Mouse (Mus musculus) ES-Bruce4 (cell line): Measurements from ENCODE around the gene Jup. TPM values are rescaled to one million over a fixed set of nuclear protein-coding genes. Genes with fewer than 3 reads are reported as not detected.
A peak's percentile ranks its signal among the peaks of the same experiment; 100 is the strongest.

ENCODE experiments used
- H3K27ac ChIP-seq: 2 replicates; pipeline ENCODE4 v1.5.1; 2012; ENCODE audit warnings: low read length, inconsistent platforms; ENCODE audit not compliant: insufficient read depth
- H3K27me3 ChIP-seq: 2 replicates; pipeline ENCODE4 v1.6.1; 2012; ENCODE audit warnings: mild to moderate bottlenecking, low read length, inconsistent platforms; ENCODE audit not compliant: control insufficient read depth, poor library complexity, insufficient read depth, severe bottlenecking
- H3K36me3 ChIP-seq: 2 replicates; pipeline ENCODE4 v1.6.1; 2012; ENCODE audit warnings: inconsistent platforms, mild to moderate bottlenecking, low read length, moderate library complexity; ENCODE audit not compliant: control insufficient read depth, poor library complexity, insufficient read depth, severe bottlenecking
- H3K4me1 ChIP-seq: one replicate; pipeline ENCODE4 v1.8.1; 2011; ENCODE audit warnings: low read length; ENCODE audit not compliant: control insufficient read depth, insufficient read depth
- H3K4me3 ChIP-seq: 2 replicates; pipeline ENCODE4 v1.5.1; 2011; ENCODE audit warnings: low read depth, mild to moderate bottlenecking, low read length
- H3K9ac ChIP-seq: 2 replicates; pipeline ENCODE4 v1.6.1; 2012; ENCODE audit warnings: low read depth, mild to moderate bottlenecking, inconsistent platforms; ENCODE audit not compliant: poor library complexity, severe bottlenecking
- H3K9me3 ChIP-seq: replicated peaks from 2 replicates; pipeline ENCODE4 v1.6.1; 2012; ENCODE audit warnings: mild to moderate bottlenecking, low read length, inconsistent platforms; ENCODE audit not compliant: control insufficient read depth, poor library complexity, insufficient read depth, severe bottlenecking
- CTCF ChIP-seq: IDR thresholded peaks from one replicate; pipeline ENCODE4 v1.8.1; 2011; ENCODE audit warnings: low read depth, low read length
- EP300 ChIP-seq: IDR thresholded peaks from 2 replicates; pipeline ENCODE4 v1.6.1; 2011; ENCODE audit warnings: low read depth, low read length; ENCODE audit not compliant: insufficient read depth
- POLR2A ChIP-seq: IDR thresholded peaks from one replicate; pipeline ENCODE4 v1.8.1; 2011; ENCODE audit warnings: low read length; ENCODE audit not compliant: insufficient read depth
- polyA plus RNA-seq: library from polyadenylated mRNA; stranded (reverse); fragments of >200 nt; gene quantifications from 2 replicates; pipeline ENCODE4 v1.2.4, GENCODE M21; 2011; ENCODE audit warnings: low read depth; ENCODE audit not compliant: missing spikeins, insufficient read depth, insufficient read length

Jup gene
- polyA plus RNA-seq, 1 experiment, result 171 TPM

DNA sequence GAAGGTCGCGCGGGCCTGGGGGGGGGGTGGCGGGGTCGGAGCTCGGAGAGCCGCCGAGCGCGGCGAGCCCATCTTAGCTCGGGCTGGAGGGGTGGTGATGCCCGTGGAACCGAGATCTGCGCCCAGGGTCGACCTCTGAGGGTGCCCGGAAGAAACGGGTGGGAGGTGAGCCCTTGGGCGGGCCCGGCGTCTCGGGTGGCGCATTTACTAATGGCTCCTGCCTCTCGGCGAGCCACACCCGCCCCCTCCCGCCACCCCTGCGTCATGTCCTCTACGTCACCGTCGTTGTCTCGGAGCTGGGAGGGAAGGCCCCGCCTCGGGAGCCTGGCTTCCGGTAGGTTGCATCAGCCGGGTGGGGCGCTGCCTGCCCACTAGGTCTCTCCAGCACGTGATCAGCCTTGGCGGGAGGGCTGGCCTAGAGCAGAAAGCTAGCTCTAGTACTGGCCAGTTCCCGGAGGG, 77.4 kb downstream of the Jup start:
- TF ChIP-seq EP300, result 0 out of 2 replicates have a peak, but pooled peaks have one; percentile 70
- no peak for TF ChIP-seq POLR2A
- peak overlapping the region; percentile 96 for H3K9ac ChIP-seq
- H3K27me3 ChIP-seq, result no peaks in the 10 kb centered on the region
- no peaks in the 10 kb centered on the region for H3K9me3 ChIP-seq
- H3K27ac ChIP-seq, result peak overlapping the region; percentile 93
- H3K36me3 ChIP-seq, result peaks cover 22% of the 10 kb centered on the region
- H3K4me1 ChIP-seq, result peaks cover 3% of the 10 kb centered on the region
- peak overlapping the region; percentile 96 for H3K4me3 ChIP-seq

DNA sequence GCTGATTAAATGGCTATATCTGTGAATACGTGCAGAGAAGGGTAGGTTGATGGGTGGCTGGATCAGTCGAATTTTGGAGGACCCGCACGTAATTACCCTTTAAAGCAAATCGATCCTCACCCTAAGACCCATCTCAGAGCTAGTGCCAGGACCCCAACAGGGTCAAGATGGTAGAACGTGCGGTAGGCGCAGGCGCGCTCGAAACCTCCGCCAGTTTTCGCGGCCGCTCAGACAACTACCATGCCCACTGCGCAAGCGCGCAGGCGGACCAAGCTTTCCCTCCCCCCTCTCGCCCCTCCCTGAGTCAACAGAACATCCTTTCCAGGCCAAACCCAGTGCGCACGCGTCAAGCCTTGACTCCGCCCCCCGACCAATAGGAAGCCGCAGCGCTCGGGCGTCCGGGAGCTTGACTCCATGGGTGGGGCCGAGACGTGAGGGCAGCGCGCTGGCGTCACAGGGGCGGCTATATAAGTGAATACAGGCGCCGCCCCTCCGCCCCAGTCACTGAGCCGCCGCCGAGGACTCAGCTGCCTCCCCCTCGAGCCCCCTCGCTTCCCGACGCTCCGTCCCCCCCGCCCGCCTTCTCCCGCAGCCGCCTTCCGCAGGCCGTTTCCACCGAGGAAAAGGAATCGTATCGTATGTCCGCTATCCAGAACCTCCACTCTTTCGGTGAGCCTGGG, 77.9 kb downstream of the Jup start, which contains the start of gene Eif1:
Eif1 (plus strand) TSS at position 394 of the 680 bp plus-strand sequence.
- H3K9me3 ChIP-seq, result no peaks in the 10 kb centered on the region
- H3K4me1 ChIP-seq, result peaks cover 3% of the 10 kb centered on the region
- H3K9ac ChIP-seq, result peak within 1 kb of the TSS; percentile 96
- peak within 1 kb of the TSS; percentile 93 for H3K27ac ChIP-seq
- H3K4me3 ChIP-seq, result peak within 1 kb of the TSS; percentile 96
- no peaks in the 10 kb centered on the region for H3K27me3 ChIP-seq
- H3K36me3 ChIP-seq, result peaks cover 22% of the 10 kb centered on the region
- TF ChIP-seq EP300 (no peak), CTCF (no peak), POLR2A (peak; percentile 66)

Other genes starting within 250 kb of the Jup start
- gene Krt19, start 249.1 kb downstream of the Jup start, polyA plus RNA-seq, result 83.7 and 93.1 TPM in 2 replicates
- gene Krt9, start 204.5 kb downstream of the Jup start, polyA plus RNA-seq, result not detected in 2 replicates
- gene Krt14, start 190.2 kb downstream of the Jup start, polyA plus RNA-seq, result 1.3 TPM in 1 of 2 replicates, not detected in the other
- 0.99 TPM in 1 of 2 replicates, not detected in the other for gene Krt16, start 148.9 kb downstream of the Jup start, polyA plus RNA-seq
- gene Krt17, start 136.7 kb downstream of the Jup start, polyA plus RNA-seq, result 10.5 and 11.8 TPM in 2 replicates
- gene Krt42, start 127.9 kb downstream of the Jup start, polyA plus RNA-seq, result 20.6 and 21.5 TPM in 2 replicates
- gene Eif1, start 77.9 kb downstream of the Jup start, polyA plus RNA-seq, result 718 and 769 TPM in 2 replicates
- gene Gast, start 63.4 kb downstream of the Jup start, polyA plus RNA-seq, result not detected in 2 replicates
- 12.7 and 13.6 TPM in 2 replicates for gene Hap1, start 41.6 kb downstream of the Jup start, polyA plus RNA-seq
- gene P3h4, start 17.1 kb upstream of the Jup start, polyA plus RNA-seq, result 13.3 and 16.8 TPM in 2 replicates
- gene Fkbp10, start 17.9 kb upstream of the Jup start, polyA plus RNA-seq, result 22.5 and 24.3 TPM in 2 replicates
- gene Nt5c3b, start 44.0 kb upstream of the Jup start, polyA plus RNA-seq, result 37.3 and 44.6 TPM in 2 replicates
- 0.84 and 0.90 TPM in 2 replicates for gene Klhl10, start 44.2 kb upstream of the Jup start, polyA plus RNA-seq
- 18.4 and 19.6 TPM in 2 replicates for gene Klhl11, start 75.0 kb upstream of the Jup start, polyA plus RNA-seq
- gene Acly, start 130.2 kb upstream of the Jup start, polyA plus RNA-seq, result 225 and 232 TPM in 2 replicates
- gene Ttc25, start 147.8 kb upstream of the Jup start, polyA plus RNA-seq, result 2.5 and 3.4 TPM in 2 replicates
- gene Cnp, start 177.1 kb upstream of the Jup start, polyA plus RNA-seq, result 6.9 and 7.5 TPM in 2 replicates
- gene Nkiras2, start 221.5 kb upstream of the Jup start, polyA plus RNA-seq, result 29.1 and 30.0 TPM in 2 replicates
- gene Dnajc7, start 222.4 kb upstream of the Jup start, polyA plus RNA-seq, result 369 and 376 TPM in 2 replicates